Mouse (Mus musculus): ENCODE measurements around the gene Pds5b. TPM values are rescaled to one million over a fixed set of nuclear protein-coding genes. Genes with fewer than 3 reads are reported as not detected.
"Not testable (repeated sequence)": the region's sequence is repeated elsewhere in the genome, so short reads cannot be mapped to it uniquely, and the experiment has no call there.

Pds5b gene
- polyA plus RNA-seq, 1 experiment: 11.3 TPM

- no peak overlapping the region for H3K27ac ChIP-seq (replicated peaks; ENCODE audit: low read depth, low read length)
- no peak overlapping the region for H3K4me3 ChIP-seq (ENCODE audit: insufficient read depth, low read depth, low read length)
- H3K4me1 ChIP-seq (ENCODE audit: control insufficient read depth, insufficient read depth, insufficient read length, low read length): no peaks in the 10 kb centered on the region
Measured at GRCm38 (mm10) chr5:150823361-150823760, 149.8 kb downstream of the Pds5b start.

GRCm38 (mm10) chr5:150829499-150829898 is 156.0 kb downstream of the Pds5b start:
- Histone ChIP-seq H3K4me1 (ENCODE audit: control insufficient read depth, insufficient read depth, insufficient read length, low read length) (no peaks in the 10 kb centered on the region), H3K27ac (replicated peaks; ENCODE audit: low read depth, low read length) (no peak overlapping the region)

GRCm38 (mm10) chr5:150830718-150831117 is 157.2 kb downstream of the Pds5b start:
- Histone ChIP-seq H3K4me3 (ENCODE audit: insufficient read depth, low read depth, low read length) (no peak overlapping the region), H3K27ac (replicated peaks; ENCODE audit: low read depth, low read length) (no peak overlapping the region), H3K4me1 (ENCODE audit: control insufficient read depth, insufficient read depth, insufficient read length, low read length) (no peaks in the 10 kb centered on the region)

More at GRCm38 (mm10) chr5:150829499-150829898, 156.0 kb downstream of the Pds5b start:
- no peak overlapping the region for H3K4me3 ChIP-seq (ENCODE audit: insufficient read depth, low read depth, low read length)

GRCm38 (mm10) chr5:150836782-150837181 is 163.2 kb downstream of the Pds5b start:
- Histone ChIP-seq H3K4me1 (ENCODE audit: control insufficient read depth, insufficient read depth, insufficient read length, low read length) (peaks cover 5% of the 10 kb centered on the region), H3K27ac (replicated peaks; ENCODE audit: low read depth, low read length) (no peak overlapping the region), H3K4me3 (ENCODE audit: insufficient read depth, low read depth, low read length) (no peak overlapping the region)

- peak overlapping the region; percentile 46 for H3K4me3 ChIP-seq (ENCODE audit: insufficient read depth, low read depth, low read length)
Measured at GRCm38 (mm10) chr5:150839688-150840541, 166.4 kb downstream of the Pds5b start.

GRCm38 (mm10) chr5:150840596-150840995 is 167.1 kb downstream of the Pds5b start:
- Histone ChIP-seq H3K27ac (replicated peaks; ENCODE audit: low read depth, low read length) (peak overlapping the region; percentile 79), H3K4me3 (ENCODE audit: insufficient read depth, low read depth, low read length) (peak overlapping the region; percentile 46), H3K4me1 (ENCODE audit: control insufficient read depth, insufficient read depth, insufficient read length, low read length) (peaks cover 5% of the 10 kb centered on the region)

More at GRCm38 (mm10) chr5:150839688-150840541, 166.4 kb downstream of the Pds5b start:
- Histone ChIP-seq H3K27ac (replicated peaks; ENCODE audit: low read depth, low read length) (peak overlapping the region; percentile 79), H3K4me1 (ENCODE audit: control insufficient read depth, insufficient read depth, insufficient read length, low read length) (peaks cover 5% of the 10 kb centered on the region)

- H3K4me1 ChIP-seq (ENCODE audit: control insufficient read depth, insufficient read depth, insufficient read length, low read length): no peaks in the 10 kb centered on the region
- no peak overlapping the region for H3K4me3 ChIP-seq (ENCODE audit: insufficient read depth, low read depth, low read length)
- H3K27ac ChIP-seq (replicated peaks; ENCODE audit: low read depth, low read length): no peak overlapping the region
Measured at GRCm38 (mm10) chr5:150845961-150846360, 172.4 kb downstream of the Pds5b start.

- Histone ChIP-seq H3K4me3 (ENCODE audit: insufficient read depth, low read depth, low read length) (no peak overlapping the region), H3K27ac (replicated peaks; ENCODE audit: low read depth, low read length) (no peak overlapping the region), H3K4me1 (ENCODE audit: control insufficient read depth, insufficient read depth, insufficient read length, low read length) (no peaks in the 10 kb centered on the region; the same call in 1 of the 2 replicates)
Measured at GRCm38 (mm10) chr5:150850821-150851220, 177.3 kb downstream of the Pds5b start.

- H3K27ac ChIP-seq (replicated peaks; ENCODE audit: low read depth, low read length); H3K4me1 ChIP-seq (ENCODE audit: control insufficient read depth, insufficient read depth, insufficient read length, low read length); H3K4me3 ChIP-seq (ENCODE audit: insufficient read depth, low read depth, low read length): not testable (repeated sequence)
Measured at GRCm38 (mm10) chr5:150852097-150852496, 178.6 kb downstream of the Pds5b start.

GRCm38 (mm10) chr5:150854506-150854905 is 181.0 kb downstream of the Pds5b start:
- Histone ChIP-seq H3K4me3 (ENCODE audit: insufficient read depth, low read depth, low read length) (no peak overlapping the region), H3K4me1 (ENCODE audit: control insufficient read depth, insufficient read depth, insufficient read length, low read length) (no peaks in the 10 kb centered on the region; the same call in 1 of the 2 replicates), H3K27ac (replicated peaks; ENCODE audit: low read depth, low read length) (peak overlapping the region; percentile 25; the same call in 1 of the 2 replicates)

GRCm38 (mm10) chr5:150859642-150860194 is 186.2 kb downstream of the Pds5b start:
- Histone ChIP-seq H3K4me3 (ENCODE audit: insufficient read depth, low read depth, low read length) (no peak overlapping the region), H3K27ac (replicated peaks; ENCODE audit: low read depth, low read length) (no peak overlapping the region)

More at GRCm38 (mm10) chr5:150859642-150860194, 186.2 kb downstream of the Pds5b start:
- no peaks in the 10 kb centered on the region; the same call in 1 of the 2 replicates for H3K4me1 ChIP-seq (ENCODE audit: control insufficient read depth, insufficient read depth, insufficient read length, low read length)

Other genes with a start within 250 kb of the Pds5b start
- gene Zar1l, start 155.6 kb upstream of the Pds5b start, polyA plus RNA-seq (2012; ENCODE audit: insufficient read depth, insufficient read length, missing spikeins): not detected in 2 replicates
- gene Brca2, start 151.1 kb upstream of the Pds5b start, polyA plus RNA-seq (2012; ENCODE audit: insufficient read depth, insufficient read length, missing spikeins): 1.4 and 3.6 TPM in 2 replicates
- gene N4bp2l1, start 76.6 kb upstream of the Pds5b start, polyA plus RNA-seq (2012; ENCODE audit: insufficient read depth, insufficient read length, missing spikeins): 23.6 and 27.6 TPM in 2 replicates
- gene N4bp2l2, start 7.6 kb upstream of the Pds5b start, polyA plus RNA-seq (2012; ENCODE audit: insufficient read depth, insufficient read length, missing spikeins): 47.5 and 52.3 TPM in 2 replicates

Measured in brown adipose tissue, adult 24 weeks (tissue).